Mouse (Mus musculus): ENCODE data around the gene Flywch1. TPM values are rescaled to one million over a fixed set of nuclear protein-coding genes. Genes with fewer than 3 reads are reported as not detected.

Flywch1 gene
- polyA plus RNA-seq (2014; fragmentation: Nextera tagmentation; extraction: Ambion mirVana): 62.9 and 74.7 TPM in 2 replicates

DNA sequence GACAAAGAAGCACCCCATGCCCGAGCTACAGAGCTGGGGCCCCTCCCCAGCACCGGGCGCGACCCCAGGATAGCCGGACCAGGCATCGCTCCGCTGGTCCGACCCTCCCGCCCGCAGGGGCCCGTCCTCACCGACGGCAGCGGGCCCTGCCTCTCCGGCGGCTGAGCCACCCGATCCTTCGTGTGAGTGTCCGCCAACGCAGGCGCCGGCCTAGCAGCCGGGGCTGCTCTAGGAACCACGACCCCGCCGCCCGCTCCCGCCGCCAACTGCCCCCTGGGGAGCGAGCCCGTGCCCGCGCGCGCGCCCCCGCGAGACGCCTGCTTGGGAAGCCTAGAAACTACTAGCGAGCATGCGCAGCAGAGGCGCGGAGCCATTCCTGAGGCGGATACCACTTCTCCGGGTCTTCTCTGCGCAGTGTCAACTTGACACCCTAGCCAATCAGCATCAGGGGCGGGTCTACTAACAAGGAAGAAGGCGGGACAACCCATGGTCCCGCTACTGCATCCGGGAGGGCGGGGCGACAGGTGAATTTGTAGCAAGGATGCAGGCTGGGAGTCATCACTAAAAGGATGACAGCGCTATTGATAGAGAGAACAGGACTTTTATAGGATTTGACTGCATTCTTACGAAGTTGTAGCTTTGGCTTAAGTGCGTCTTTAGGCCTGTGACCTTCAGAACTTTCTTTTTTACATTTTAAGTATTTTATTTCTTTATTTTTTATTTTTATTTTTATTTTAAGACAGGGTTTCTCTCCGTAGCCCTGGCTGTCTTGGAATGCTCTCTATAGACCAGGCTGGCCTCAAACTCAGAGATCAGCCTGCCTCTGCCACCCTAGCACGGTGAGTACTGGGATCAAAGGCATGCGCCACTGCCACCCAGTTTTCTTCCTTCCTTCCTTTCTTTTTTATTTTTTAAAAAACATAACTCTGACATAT is at the start of gene Flywch1:
Flywch1 (minus strand) TSS at position 319 of the 935 bp plus-strand sequence.
- ATAC-seq (ENCODE audit: low read depth): peak; percentile 99
- Histone ChIP-seq H3K4me2 (ENCODE audit: low read depth, low read length) (peak within 1 kb of the TSS; percentile 69), H3K9me3 (ENCODE audit: control insufficient read depth, low read length) (no peaks in the 10 kb centered on the region), H3K4me1 (ENCODE audit: control insufficient read depth, insufficient read depth, low read length) (peaks cover 10% of the 10 kb centered on the region; the same call in 1 of the 2 replicates), H3K27me3 (replicated peaks; ENCODE audit: control insufficient read depth, insufficient read depth, low read length) (no peaks in the 10 kb centered on the region), H3K9ac (ENCODE audit: low read depth, low read length) (peak within 1 kb of the TSS; percentile 97), H3K36me3 (ENCODE audit: control insufficient read depth, insufficient read depth, low read length) (no peaks in the 10 kb centered on the region), H3K27ac (replicated peaks; ENCODE audit: low read depth, low read length) (peak within 1 kb of the TSS; percentile 83), H3K4me3 (ENCODE audit: low read depth, low read length) (peak within 1 kb of the TSS; percentile 89)
- WGBS: 4% methylated on average over 46 of the region's 58 CpGs
- DNase-seq (ENCODE audit: low spot score): peak; percentile 100

DNA sequence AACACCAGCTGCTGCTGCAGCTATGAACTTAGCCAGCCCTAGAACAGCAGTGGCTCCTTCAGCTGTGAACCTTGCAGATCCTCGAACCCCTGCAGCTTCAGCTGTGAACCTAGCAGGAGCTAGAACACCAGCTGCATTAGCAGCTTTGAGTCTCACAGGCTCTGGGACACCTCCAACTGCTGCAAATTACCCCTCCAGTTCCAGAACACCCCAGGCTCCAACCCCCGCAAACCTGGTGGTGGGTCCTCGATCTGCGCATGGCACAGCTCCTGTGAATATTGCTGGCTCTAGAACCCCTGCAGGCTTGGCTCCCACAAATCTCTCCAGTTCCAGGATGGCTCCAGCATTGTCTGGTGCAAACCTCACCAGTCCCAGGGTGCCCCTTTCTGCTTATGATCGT is 49.3 kb upstream of the Flywch1 start:
- 89% methylated on average over 5 of the region's 5 CpGs for WGBS
- H3K36me3 ChIP-seq (ENCODE audit: control insufficient read depth, insufficient read depth, low read length): peaks cover 99% of the 10 kb centered on the region
- H3K4me1 ChIP-seq (ENCODE audit: control insufficient read depth, insufficient read depth, low read length): no peaks in the 10 kb centered on the region
- ATAC-seq (ENCODE audit: low read depth) (no peak), DNase-seq (ENCODE audit: low spot score) (no peak)
- H3K9ac ChIP-seq (ENCODE audit: low read depth, low read length): no peak overlapping the region
- H3K27ac ChIP-seq (replicated peaks; ENCODE audit: low read depth, low read length): no peak overlapping the region
- no peak overlapping the region for H3K4me2 ChIP-seq (ENCODE audit: low read depth, low read length)
- H3K27me3 ChIP-seq (replicated peaks; ENCODE audit: control insufficient read depth, insufficient read depth, low read length): no peaks in the 10 kb centered on the region
- no peak overlapping the region for H3K4me3 ChIP-seq (ENCODE audit: low read depth, low read length)
- peaks cover 44% of the 10 kb centered on the region for H3K9me3 ChIP-seq (ENCODE audit: control insufficient read depth, low read length)

DNA sequence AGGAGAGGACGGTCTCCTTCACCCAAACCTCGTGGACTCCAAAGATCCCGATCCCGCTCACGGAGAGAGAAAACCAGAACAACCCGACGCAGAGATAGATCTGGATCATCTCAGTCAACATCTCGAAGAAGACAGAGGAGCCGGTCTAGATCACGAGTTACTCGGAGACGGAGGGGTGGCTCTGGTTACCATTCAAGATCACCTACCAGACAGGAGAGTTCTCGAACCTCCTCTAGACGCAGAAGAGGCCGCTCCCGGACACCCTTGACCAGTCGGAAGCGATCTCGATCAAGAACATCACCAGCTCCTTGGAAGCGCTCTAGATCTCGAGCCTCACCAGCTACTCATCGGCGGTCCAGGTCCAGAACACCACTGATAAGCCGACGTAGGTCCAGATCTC is 47.8 kb upstream of the Flywch1 start:
- Histone ChIP-seq H3K27me3 (replicated peaks; ENCODE audit: control insufficient read depth, insufficient read depth, low read length) (no peaks in the 10 kb centered on the region), H3K9me3 (ENCODE audit: control insufficient read depth, low read length) (peaks cover 53% of the 10 kb centered on the region), H3K4me1 (ENCODE audit: control insufficient read depth, insufficient read depth, low read length) (no peaks in the 10 kb centered on the region), H3K9ac (ENCODE audit: low read depth, low read length) (no peak overlapping the region), H3K36me3 (ENCODE audit: control insufficient read depth, insufficient read depth, low read length) (peaks cover 99% of the 10 kb centered on the region), H3K4me3 (ENCODE audit: low read depth, low read length) (no peak overlapping the region), H3K27ac (replicated peaks; ENCODE audit: low read depth, low read length) (no peak overlapping the region), H3K4me2 (ENCODE audit: low read depth, low read length) (no peak overlapping the region)
- ATAC-seq (ENCODE audit: low read depth): no peak
- WGBS: 98% methylated on average over 25 of the region's 25 CpGs
- DNase-seq (ENCODE audit: low spot score): no peak

DNA sequence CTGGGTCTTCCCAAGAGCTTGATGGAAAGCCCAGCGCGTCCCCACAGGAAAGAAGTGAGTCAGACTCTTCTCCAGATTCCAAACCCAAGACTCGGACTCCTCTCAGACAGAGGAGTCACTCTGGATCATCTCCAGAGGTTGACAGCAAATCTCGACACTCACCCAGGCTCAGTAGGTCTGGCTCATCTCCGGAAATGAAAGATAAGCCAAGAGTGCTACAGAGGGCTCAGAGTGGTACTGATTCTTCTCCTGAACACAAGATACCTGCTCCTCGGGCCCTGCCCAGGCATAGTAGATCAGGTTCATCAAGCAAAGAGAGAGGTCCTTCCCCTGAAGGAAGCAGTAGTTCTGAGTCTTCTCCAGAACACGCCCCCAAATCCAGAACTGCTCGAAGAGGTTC is 47.2 kb upstream of the Flywch1 start:
- no peak for DNase-seq (ENCODE audit: low spot score)
- H3K36me3 ChIP-seq (ENCODE audit: control insufficient read depth, insufficient read depth, low read length): peaks cover 99% of the 10 kb centered on the region
- peaks cover 53% of the 10 kb centered on the region for H3K9me3 ChIP-seq (ENCODE audit: control insufficient read depth, low read length)
- H3K4me1 ChIP-seq (ENCODE audit: control insufficient read depth, insufficient read depth, low read length): no peaks in the 10 kb centered on the region
- no peak overlapping the region for H3K9ac ChIP-seq (ENCODE audit: low read depth, low read length)
- H3K27me3 ChIP-seq (replicated peaks; ENCODE audit: control insufficient read depth, insufficient read depth, low read length): no peaks in the 10 kb centered on the region
- ATAC-seq (ENCODE audit: low read depth): no peak
- 98% methylated on average over 8 of the region's 8 CpGs for WGBS
- no peak overlapping the region for H3K4me3 ChIP-seq (ENCODE audit: low read depth, low read length)
- no peak overlapping the region for H3K27ac ChIP-seq (replicated peaks; ENCODE audit: low read depth, low read length)
- H3K4me2 ChIP-seq (ENCODE audit: low read depth, low read length): no peak overlapping the region

DNA sequence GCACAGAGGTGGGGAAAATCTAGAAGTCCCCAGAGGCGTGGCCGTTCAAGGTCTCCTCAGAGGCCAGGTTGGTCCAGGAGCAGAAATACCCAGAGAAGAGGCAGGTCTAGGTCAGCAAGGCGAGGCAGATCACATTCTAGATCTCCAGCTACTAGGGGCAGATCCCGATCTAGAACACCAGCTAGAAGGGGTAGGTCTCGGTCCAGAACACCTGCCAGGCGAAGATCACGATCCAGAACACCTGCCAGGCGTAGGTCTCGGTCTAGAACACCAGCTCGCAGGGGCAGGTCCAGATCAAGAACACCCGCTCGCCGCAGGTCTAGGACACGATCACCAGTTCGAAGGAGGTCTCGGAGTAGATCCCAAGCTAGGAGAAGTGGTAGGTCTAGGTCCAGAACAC is 44.2 kb upstream of the Flywch1 start:
- ATAC-seq (ENCODE audit: low read depth) (no peak), DNase-seq (ENCODE audit: low spot score) (no peak)
- Histone ChIP-seq H3K9ac (ENCODE audit: low read depth, low read length) (no peak overlapping the region), H3K9me3 (ENCODE audit: control insufficient read depth, low read length) (peaks cover 53% of the 10 kb centered on the region), H3K27me3 (replicated peaks; ENCODE audit: control insufficient read depth, insufficient read depth, low read length) (no peaks in the 10 kb centered on the region), H3K4me3 (ENCODE audit: low read depth, low read length) (no peak overlapping the region), H3K4me2 (ENCODE audit: low read depth, low read length) (no peak overlapping the region), H3K4me1 (ENCODE audit: control insufficient read depth, insufficient read depth, low read length) (no peaks in the 10 kb centered on the region), H3K27ac (replicated peaks; ENCODE audit: low read depth, low read length) (no peak overlapping the region), H3K36me3 (ENCODE audit: control insufficient read depth, insufficient read depth, low read length) (peaks cover 100% of the 10 kb centered on the region)
- WGBS: 95% methylated on average over 16 of the region's 16 CpGs

DNA sequence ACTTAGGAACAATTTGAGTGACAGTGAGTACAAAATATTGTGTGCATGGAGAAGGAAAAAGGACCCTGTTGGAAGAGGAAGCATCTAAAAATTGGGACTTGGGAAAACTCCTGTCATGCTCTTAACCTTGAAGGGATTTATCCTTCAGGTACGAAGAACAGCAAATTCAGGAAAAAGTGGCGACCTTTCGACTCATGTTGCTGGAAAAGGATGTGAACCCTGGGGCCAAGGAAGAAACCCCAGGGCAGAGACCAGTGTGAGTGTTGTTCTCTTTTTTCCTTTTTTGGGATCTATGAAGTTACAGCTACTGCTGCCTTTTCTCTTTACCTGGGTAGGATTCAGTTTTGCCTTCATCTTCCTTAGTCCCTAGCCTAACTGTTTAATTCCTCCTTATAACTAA is 36.5 kb upstream of the Flywch1 start:
- DNase-seq (ENCODE audit: low spot score) (no peak), ATAC-seq (ENCODE audit: low read depth) (no peak)
- Histone ChIP-seq H3K9me3 (ENCODE audit: control insufficient read depth, low read length) (no peaks in the 10 kb centered on the region), H3K4me2 (ENCODE audit: low read depth, low read length) (no peak overlapping the region), H3K27me3 (replicated peaks; ENCODE audit: control insufficient read depth, insufficient read depth, low read length) (no peaks in the 10 kb centered on the region), H3K27ac (replicated peaks; ENCODE audit: low read depth, low read length) (no peak overlapping the region), H3K4me3 (ENCODE audit: low read depth, low read length) (no peak overlapping the region), H3K36me3 (ENCODE audit: control insufficient read depth, insufficient read depth, low read length) (peaks cover 62% of the 10 kb centered on the region), H3K4me1 (ENCODE audit: control insufficient read depth, insufficient read depth, low read length) (peaks cover 25% of the 10 kb centered on the region), H3K9ac (ENCODE audit: low read depth, low read length) (no peak overlapping the region)
- WGBS: 79% methylated on average over 3 of the region's 3 CpGs

DNA sequence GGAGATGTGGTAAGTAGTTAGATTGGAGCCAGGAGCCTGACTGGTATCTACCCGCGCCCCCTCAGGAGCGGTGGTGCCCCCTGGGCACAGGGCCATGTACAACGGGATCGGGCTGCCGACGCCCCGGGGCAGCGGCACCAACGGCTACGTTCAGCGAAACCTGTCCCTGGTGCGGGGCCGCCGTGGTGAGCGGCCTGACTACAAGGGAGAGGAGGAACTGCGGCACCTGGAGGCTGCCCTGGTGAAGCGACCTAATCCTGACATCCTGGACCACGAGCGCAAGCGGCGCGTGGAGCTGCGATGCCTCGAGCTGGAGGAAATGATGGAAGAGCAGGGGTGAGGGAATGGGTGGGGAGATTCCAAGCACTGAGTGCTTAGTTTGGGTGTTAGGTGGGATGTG is 35.5 kb upstream of the Flywch1 start:
- 61% methylated on average over 23 of the region's 25 CpGs for WGBS
- ATAC-seq (ENCODE audit: low read depth) (no peak), DNase-seq (ENCODE audit: low spot score) (peak; percentile 13)
- 0 out of 2 replicates have a peak overlapping the region, but pooled peaks have one; percentile 45 for H3K9ac ChIP-seq (ENCODE audit: low read depth, low read length)
- H3K9me3 ChIP-seq (ENCODE audit: control insufficient read depth, low read length): no peaks in the 10 kb centered on the region
- peak overlapping the region; percentile 17; the same call in 1 of the 2 replicates for H3K4me3 ChIP-seq (ENCODE audit: low read depth, low read length)
- peaks cover 25% of the 10 kb centered on the region for H3K4me1 ChIP-seq (ENCODE audit: control insufficient read depth, insufficient read depth, low read length)
- peak overlapping the region; percentile 35; the same call in 1 of the 2 replicates for H3K27ac ChIP-seq (replicated peaks; ENCODE audit: low read depth, low read length)
- peak overlapping the region; percentile 68 for H3K4me2 ChIP-seq (ENCODE audit: low read depth, low read length)
- peaks cover 52% of the 10 kb centered on the region for H3K36me3 ChIP-seq (ENCODE audit: control insufficient read depth, insufficient read depth, low read length)
- H3K27me3 ChIP-seq (replicated peaks; ENCODE audit: control insufficient read depth, insufficient read depth, low read length): no peaks in the 10 kb centered on the region

DNA sequence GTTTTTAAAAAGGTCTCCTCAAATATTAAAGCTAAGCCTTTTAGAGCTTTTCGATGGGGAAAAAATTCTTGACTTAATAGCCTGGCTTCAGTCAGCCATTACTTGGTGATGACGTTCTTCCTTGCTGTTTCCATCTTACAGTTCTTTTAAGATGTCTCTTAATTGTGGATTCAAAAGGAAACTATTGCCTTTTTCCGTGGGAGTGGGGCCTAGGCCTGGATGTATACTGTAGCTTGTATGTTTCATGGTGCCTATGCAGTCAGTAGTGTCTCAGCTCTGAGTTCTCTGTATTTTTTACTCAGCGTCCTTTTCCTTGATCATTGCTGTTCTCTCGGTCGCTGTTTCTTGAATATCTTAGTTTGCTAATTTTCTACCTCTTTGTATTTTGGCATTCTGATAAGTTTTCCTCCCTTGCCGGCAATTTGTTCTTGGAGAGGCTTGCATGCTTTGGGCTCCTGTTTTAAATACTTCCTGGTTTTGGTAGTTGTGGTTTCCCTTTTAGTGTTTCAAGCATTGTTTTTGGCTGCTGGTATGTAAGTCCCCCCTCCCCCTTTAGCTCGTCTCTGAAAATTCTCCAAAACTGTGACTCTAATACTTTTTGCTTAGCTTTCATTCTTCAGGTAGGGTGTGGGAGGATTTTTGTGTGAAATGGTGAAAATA is 33.2 kb upstream of the Flywch1 start:
- H3K4me1 ChIP-seq (ENCODE audit: control insufficient read depth, insufficient read depth, low read length): peaks cover 25% of the 10 kb centered on the region
- H3K36me3 ChIP-seq (ENCODE audit: control insufficient read depth, insufficient read depth, low read length): peaks cover 29% of the 10 kb centered on the region
- DNase-seq (ENCODE audit: low spot score) (no peak), ATAC-seq (ENCODE audit: low read depth) (no peak)
- H3K4me3 ChIP-seq (ENCODE audit: low read depth, low read length): peak overlapping the region; percentile 100
- peak overlapping the region; percentile 68 for H3K4me2 ChIP-seq (ENCODE audit: low read depth, low read length)
- H3K27ac ChIP-seq (replicated peaks; ENCODE audit: low read depth, low read length): peak overlapping the region; percentile 99
- H3K9ac ChIP-seq (ENCODE audit: low read depth, low read length): peak overlapping the region; percentile 99
- 0 out of 2 replicates have a peak, but pooled peaks cover 4% of the 10 kb centered on the region for H3K9me3 ChIP-seq (ENCODE audit: control insufficient read depth, low read length)
- H3K27me3 ChIP-seq (replicated peaks; ENCODE audit: control insufficient read depth, insufficient read depth, low read length): no peaks in the 10 kb centered on the region
- 1% methylated on average over 8 of the region's 8 CpGs for WGBS

Measured in embryonic facial prominence, embryonic 14.5 days (tissue).